Mouse (Mus musculus): ENCODE data around the gene Kcnc1.

DNA sequence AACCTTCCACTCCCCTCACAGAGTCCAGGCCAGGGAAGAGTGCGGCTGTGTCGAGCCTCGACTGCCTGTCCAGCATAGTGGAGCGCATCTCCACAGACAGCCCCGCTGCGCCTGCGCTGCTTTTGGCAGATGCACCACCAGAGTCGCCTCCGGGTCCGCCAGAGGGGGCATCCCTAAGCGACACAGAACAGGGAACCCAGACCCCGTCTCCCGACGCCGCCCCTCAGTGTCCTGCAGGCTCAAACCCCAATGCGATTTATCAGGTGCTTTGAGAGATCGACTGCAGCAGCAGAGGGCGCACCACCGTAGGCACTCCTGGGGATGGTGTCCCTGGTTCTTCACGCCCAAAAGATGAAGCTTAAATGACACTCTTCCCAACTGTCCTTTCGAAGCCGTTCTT lies 18.2 kb upstream of the Kcnc1 start:
- TF ChIP-seq CTCF (IDR thresholded peaks at IDR 0.05; ENCODE audit: insufficient read depth, low read depth, low read length) (no peak), POLR2A (IDR thresholded peaks at IDR 0.05; ENCODE audit: insufficient read depth, low read depth, low read length) (no peak)

All from olfactory bulb, adult 2 months (tissue).